Mouse (Mus musculus): Measurements from ENCODE around the gene Mcm6.

GRCm38 (mm10) chr1:128394657-128395056 is 35.2 kb upstream of the Mcm6 start:
- TF ChIP-seq CTCF (IDR thresholded peaks at IDR 0.05; ENCODE audit: borderline replicate concordance, control insufficient read depth, extremely low read depth, insufficient read depth, low read length, poor library complexity) (no peak), POLR2A (IDR thresholded peaks at IDR 0.05; ENCODE audit: control insufficient read depth, extremely low read depth, insufficient read depth, low read length, poor library complexity) (no peak)
